Mouse (Mus musculus) adrenal gland, postnatal 36 days (tissue): ENCODE results near the gene Gart. TPM values are rescaled to one million over a fixed set of nuclear protein-coding genes. Genes with fewer than 3 reads are reported as not detected.

Experiments
- DNase-seq, 2 experiments: peaks; one replicate each; pipeline ENCODE4 v3.0.0; 2021; ENCODE audit warnings: mixed read lengths in 1 of 2
- long read RNA-seq, 2 experiments: library from polyadenylated mRNA; stranded (forward); transcript quantifications; one replicate each; pipeline ENCODE4 v2.0.0; 2021; ENCODE audit warnings: borderline sequencing depth in 2 of 2
- total RNA-seq, 2 experiments: library from RNA; stranded (reverse); gene quantifications; 2 replicates each; pipeline ENCODE4 v1.2.3; 2021

Gene Gart
- total RNA-seq: 100 to 1,000 TPM; 107 to 120 TPM
- long read RNA-seq, experiment 1, transcript Gart-202 (11 exons, 1,865 nt): minor isoform, 30 of 104 reads
- long read RNA-seq, experiment 1, transcript Gart-209 (22 exons, 3,276 nt): minor isoform, 7 of 104 reads
- long read RNA-seq, experiment 1, transcript Gart-204 (11 exons, 1,852 nt): minor isoform, 5 of 104 reads
- long read RNA-seq, experiment 1, transcript Gart-201 (22 exons, 3,518 nt): major isoform, 42 of 104 reads
- long read RNA-seq, experiment 1, partial matches to known transcripts: 11 of 104 reads
- long read RNA-seq, experiment 1, other reads (novel, unspliced or antisense): 8 of 104 reads
- long read RNA-seq, experiment 2, transcript Gart-209 (22 exons, 3,276 nt): minor isoform, 6 of 32 reads
- long read RNA-seq, experiment 2, transcript Gart-202 (11 exons, 1,865 nt): minor isoform, 9 of 32 reads
- long read RNA-seq, experiment 2, transcript Gart-201 (22 exons, 3,518 nt): major isoform, 10 of 32 reads
- long read RNA-seq, experiment 2, partial matches to known transcripts: 2 of 32 reads
- long read RNA-seq, experiment 2, other reads (novel, unspliced or antisense): 4 of 32 reads

DNA sequence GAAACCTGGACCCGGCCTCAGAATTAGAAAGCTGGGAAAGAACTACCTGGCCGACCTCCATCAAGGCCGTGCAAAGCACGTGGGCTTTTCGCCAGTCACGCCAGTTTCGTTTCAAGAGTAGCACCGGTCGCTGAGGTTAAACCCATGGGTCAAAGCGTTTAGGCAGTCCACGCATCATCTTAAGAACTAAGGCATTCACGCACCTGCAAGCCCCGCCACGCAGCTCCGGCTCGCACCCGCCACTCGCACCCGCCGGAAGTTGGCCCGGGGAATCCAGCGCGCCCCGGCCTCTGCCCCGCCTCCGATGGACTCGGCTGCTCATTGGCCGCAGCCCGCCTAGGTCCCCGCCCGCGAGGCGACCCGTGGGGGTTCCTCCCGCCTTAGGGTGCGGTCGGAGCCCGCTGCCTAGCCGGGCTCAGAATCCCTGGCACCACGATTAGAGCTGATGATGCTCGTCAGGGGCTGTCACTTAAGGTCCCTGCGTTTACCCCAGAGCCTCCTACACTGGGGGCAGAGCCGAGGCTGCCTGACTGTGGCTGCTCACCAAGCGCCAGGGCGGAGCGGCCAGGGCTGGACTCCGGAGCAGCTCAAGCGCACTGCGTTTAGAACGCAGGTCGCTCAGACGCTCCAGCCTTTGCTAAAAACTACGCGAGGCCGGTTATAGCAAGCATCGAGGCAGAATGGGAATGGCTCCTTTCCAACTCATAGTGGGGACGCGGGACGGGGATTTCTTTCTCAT lies at the start of gene Gart:
TSS of gene Gart (minus strand) at position 272 of the 739 bp plus-strand sequence.
- DNase-seq: peak; percentile 97 to 99

DNA sequence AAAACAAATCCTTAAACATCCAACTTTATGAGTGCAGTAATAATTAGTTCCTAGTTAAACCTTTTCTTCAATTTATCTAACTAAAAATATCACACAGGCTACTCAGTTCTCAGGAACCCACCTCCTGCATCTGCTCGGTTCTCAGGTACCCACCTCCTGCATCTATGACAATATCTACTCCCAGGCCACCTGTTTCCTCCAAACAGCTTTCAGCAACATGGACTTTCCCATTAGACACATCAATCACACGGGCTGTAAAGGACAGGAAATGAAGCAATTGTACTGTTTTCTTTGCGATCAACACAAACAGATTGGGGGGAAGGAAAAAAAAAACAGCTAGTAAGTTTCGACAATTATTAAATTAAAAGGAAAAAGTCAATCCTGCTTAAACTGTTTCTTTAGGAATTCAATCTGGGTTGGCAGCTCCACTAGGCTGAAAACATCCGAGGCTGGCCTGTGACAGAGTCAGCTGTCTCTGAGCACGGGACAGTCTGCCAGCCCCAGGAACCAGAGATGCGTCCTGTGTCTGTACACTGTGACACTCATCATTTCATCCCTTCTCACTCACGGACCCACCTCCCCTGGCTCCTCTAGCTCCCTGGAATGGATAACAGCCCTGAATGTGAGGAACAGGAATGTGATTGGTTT lies 48.5 kb upstream of the Gart start:
- DNase-seq: no peak

GRCm38 (mm10) chr16:91694455-91695084 lies 47.8 kb upstream of the Gart start:
- peak; percentile 79 to 86 for DNase-seq

DNA sequence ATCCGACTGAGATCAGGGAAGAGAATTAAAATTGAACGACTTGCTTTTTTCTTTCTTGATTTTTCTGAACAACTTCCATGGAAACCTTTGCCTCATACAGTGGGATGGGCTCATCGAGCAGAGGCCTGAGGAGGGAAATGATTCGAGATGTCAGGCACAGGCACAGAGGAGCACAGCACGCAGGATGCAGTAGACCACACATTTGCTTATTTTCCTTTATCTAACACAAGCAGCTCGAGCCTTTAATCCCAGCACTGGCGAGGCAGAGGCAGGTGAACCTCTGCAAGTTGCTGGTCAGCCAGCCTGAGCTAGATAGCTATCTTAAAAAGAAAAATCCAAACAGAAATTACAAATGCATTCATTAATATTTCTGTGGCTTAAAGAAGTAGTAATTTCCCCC lies 43.0 kb upstream of the Gart start:
- no peak for DNase-seq

DNA sequence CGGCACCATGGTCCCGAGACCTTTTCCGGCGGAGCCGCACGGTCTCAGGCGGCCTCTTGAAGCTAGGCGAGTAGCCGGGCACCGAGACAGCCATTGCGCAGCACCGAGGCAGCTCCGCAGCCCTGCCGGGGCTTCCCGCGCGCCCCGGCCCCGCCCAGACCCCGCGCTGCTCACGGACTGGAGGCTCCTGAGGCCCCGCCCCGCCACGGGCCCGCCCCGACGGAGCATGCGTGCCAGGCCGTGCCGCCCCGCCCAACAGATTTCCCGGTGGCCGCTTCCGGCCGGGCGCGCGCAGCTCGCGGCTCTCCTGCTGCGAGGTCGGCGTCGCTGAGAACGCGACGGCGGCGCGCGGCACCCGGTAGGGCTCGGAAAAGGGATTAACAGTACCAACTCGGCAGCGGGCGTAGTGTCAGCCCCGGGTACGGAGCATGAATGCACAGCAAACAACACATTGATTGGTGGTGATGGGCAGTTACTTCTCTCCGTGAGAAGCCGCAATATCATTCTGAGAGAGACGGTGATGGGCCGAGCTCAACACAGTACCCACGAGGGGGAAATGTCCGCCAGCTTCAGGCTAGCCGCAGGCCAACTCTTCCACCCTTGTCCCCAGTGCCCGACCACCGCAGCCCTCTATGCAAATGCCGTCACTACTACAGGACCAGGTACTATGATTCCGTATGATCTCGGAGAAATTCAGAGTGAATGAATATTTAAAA lies 42.0 kb upstream of the Gart start, which contains the start of gene Donson:
TSS of gene Donson (minus strand) at position 152 of the 716 bp plus-strand sequence.
- peak; percentile 97 to 99 for DNase-seq

DNA sequence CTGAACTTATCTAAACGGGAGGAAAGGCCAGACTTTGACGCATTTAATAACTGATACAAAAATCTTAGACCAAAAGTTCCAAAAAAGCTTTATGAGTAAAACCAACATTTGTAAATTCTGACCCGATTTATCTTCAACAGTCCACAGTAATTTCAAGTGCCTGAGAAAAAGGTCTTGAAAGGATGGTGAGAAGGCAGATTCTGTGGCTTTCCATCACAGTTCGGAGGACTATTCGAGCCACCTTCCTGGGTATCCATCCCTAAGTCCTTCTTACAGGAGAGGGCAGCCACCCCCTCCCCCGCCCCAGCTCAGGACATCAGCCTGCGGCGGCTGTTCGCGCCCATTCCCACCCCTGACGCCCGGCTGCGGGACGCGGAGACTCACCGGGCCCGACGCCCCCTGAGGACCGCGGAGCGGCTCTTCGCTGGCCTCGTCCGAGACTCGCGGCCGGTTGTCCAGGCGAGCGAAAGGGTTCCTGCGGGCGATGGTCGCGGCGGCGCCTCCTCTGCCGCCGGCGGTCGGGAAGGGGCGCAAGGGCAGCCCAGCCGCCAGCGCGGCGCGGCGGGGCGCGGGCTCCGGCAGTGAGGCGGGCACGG lies 41.4 kb upstream of the Gart start:
- DNase-seq: no peak

DNA sequence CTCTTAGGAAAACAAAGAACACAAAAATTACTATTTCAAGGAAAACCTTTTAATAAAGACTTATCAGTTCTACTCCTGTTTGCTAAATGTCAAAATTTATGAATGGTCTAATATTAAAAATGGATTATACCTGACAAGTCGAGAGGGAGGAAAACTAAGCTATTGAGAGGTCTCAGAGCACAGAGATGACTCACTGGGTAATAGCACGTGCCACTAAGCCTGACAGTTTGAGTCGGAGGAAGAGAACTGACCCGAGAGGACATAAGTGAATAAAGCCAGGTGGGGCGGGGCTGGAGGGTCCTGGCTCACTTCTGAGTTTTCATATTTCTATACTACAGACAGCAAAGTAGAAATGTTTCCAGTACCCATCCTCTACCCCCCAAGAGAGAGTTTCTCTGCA lies 39.6 kb upstream of the Gart start:
- DNase-seq: no peak

- no peak for DNase-seq
These were observed 38.8 kb upstream of the Gart start for GRCm38 (mm10) chr16:91685526-91685925.

DNA sequence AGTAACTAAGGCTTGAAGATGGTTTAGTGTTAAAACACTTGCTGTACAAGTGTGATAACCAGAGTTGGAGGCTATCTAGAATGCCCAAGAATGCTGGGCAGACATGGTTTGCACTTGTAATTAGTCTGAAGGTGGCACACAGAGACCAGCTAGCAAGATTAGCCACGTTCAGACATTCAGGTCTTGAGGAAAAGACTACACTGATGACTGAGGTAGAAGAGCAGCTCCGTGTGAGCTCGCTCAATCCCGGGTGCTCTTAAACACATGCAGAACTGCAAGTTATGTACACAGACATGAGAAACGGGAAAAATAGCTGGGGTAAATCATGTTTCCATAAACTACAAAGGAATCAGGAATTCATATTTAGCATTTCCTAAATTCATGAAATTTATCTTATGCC lies 33.9 kb upstream of the Gart start:
- no peak for DNase-seq

DNA sequence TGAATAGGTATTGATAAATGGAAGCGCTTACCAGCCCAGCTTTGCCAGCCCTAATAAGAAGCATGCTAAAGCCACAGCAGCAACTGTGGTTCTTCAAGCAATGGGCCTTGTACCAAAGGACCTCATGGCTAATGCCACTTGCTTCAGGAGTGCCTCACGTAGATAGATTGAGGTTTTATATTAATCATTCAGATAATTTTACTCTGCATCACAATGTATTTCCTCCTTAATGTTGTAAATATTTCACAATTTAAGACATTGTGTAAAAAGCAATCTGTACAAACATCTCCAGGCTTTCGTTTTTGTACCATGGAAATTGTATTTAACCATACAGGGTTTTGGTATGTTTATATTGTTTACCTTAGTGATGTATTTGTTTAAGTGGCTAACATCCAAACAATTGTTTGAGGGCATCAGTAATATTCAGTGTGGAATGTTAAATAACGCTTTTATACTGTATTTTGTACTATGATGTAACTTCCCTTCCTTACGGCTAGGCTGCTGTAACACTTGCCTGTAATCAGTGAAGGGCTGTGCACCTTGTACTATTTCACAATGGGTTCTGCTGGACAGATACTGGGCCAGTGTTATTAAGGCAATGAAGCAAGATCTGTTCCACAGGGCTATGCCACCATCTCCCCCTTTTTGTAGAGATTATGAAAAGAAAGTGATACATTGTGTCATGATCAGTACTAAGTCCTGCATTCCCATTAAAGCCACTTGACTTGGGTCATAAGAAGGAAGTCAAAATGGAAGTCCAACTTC lies 31.6 kb upstream of the Gart start:
- no peak for DNase-seq

GRCm38 (mm10) chr16:91674500-91674899 lies 27.7 kb upstream of the Gart start:
- no peak for DNase-seq

- no peak for DNase-seq
These were observed 17.0 kb upstream of the Gart start for GRCm38 (mm10) chr16:91663795-91664194.

DNA sequence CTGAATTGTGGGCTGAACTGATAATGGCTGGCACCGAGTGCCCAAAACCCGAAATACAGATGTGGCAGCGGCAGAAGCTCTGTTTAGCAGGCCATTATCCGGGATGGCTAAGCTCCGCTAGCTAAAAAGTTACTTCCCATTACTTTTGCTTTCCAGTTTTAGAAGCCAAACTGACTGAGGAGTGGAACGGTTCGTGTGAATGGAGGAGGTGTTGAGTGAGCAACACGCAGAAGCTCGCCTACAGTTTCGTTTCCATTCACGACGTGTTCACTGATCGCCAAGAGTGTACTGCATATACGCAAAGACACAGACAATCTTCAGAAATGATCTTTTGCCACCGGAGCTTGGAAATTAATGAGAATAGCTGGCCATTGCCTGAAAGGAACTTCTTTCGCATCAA lies 15.6 kb upstream of the Gart start:
- DNase-seq: no peak

DNA sequence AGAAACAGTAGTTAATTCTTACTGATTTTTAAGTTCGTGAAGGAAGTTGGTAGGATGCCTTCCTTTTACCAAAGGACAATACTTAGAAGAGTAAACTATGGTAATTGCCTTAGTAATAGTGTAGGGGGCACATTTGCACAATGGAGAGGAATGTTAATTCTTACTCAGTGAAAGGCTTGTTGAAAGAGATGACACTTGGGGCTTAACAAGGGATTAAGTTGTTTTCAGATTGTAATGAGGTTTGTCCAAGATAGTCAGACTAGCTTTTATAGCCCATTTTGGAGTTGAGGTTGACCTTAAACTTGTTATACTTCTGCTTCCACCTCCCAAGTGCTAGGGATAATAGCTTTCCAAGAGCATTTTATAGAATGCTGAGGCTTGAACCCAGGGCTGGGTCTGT lies 14.6 kb upstream of the Gart start:
- DNase-seq: no peak

- no peak for DNase-seq
These were observed 13.0 kb upstream of the Gart start for GRCm38 (mm10) chr16:91659798-91660197.

DNA sequence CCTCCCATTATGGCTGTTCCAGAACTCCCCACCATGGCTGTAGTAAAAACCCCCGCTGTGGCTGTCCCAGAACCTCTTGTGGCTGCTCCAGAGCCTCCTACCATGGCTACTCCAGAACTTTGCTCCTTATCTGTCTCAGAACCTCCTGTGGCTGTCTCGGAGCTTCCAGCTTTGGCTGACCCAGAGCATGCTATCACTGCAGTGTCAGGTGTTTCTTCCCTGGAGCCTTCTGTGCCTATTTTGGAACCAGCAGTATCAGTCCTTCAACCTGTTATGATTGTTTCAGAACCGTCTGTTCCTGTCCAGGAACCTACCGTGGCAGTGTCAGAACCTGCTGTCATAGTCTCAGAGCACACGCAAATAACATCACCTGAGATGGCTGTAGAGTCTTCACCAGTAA lies 11.7 kb upstream of the Gart start:
- DNase-seq: no peak

DNA sequence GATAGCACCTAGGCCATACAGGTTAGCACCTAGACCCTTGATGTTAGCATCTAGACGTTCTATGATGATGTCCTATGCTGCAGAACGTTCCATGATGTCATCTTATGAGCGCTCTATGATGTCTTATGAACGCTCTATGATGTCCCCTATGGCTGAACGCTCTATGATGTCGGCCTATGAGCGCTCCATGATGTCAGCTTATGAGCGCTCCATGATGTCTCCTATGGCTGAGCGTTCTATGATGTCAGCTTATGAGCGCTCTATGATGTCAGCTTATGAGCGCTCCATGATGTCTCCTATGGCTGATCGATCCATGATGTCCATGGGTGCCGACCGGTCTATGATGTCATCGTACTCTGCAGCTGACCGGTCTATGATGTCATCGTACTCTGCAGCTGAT lies 10.5 kb upstream of the Gart start:
- DNase-seq: no peak

DNA sequence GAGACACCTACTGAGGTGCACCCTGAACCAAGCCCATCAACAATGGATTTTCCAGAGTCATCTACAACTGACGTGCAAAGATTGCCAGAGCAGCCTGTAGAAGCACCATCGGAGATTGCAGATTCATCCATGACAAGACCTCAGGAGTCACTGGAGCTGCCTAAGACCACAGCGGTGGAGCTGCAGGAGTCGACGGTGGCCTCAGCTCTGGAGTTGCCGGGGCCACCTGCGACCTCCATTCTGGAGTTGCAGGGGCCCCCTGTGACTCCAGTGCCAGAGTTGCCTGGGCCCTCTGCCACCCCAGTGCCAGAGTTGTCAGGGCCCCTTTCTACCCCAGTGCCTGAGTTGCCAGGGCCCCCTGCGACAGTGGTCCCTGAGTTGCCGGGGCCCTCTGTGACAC lies 8.5 kb upstream of the Gart start:
- DNase-seq: no peak

DNA sequence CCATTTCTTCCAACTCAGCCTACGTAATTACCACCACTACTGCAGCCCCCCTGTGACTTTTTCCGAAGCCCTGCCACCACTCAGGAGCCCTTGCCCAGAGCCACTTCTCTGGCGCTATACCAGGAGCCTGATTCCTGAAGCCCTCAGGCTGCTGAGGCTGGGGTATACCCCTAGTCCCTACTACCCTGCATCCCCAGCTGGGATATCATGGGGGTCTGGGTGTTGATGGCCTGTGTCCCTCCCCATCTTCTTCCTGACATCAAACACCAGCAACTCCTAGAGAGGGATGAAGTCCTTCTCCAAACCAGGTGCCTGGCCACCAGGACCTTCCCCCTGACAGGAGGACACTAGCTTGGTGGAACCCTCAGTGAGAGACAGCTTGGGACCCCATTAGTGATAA lies 5.4 kb upstream of the Gart start:
- DNase-seq: no peak

DNA sequence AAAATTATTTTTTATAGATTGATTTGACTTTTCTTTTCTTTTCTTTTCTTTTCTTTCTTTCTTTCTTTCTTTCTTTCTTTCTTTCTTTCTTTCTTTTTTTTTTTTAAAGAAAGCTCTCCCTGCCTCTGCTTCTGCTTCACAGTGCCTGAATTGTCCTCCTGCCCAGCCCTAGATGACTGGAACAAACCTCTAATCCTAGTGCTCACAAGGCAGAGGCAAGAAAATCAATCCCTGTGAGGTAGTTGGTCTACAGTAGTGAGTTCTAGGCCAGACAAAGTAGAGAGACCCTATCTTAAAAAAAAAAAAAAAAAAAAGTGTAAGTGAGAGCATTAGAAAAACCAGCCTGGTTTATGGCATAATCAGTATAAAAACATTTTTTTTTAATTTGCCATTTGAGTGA lies 3.0 kb upstream of the Gart start:
- no peak for DNase-seq
